Mouse (Mus musculus) olfactory bulb, adult 2 months (tissue): Measurements from ENCODE around the gene Rex1bd. TPM values are rescaled to one million over a fixed set of nuclear protein-coding genes. Genes with fewer than 3 reads are reported as not detected.

Source experiments
- H3K27ac ChIP-seq: fragments of 200-500 bp; 2 replicates; pipeline ENCODE4 v1.5.1; 2012; ENCODE audit warnings: low read depth, low read length; ENCODE audit not compliant: insufficient read depth
- H3K4me1 ChIP-seq: fragments of 200-500 bp; 2 replicates; pipeline ENCODE4 v1.6.1; 2012; ENCODE audit warnings: low read length; ENCODE audit not compliant: control insufficient read depth, insufficient read depth
- H3K4me3 ChIP-seq: fragments of 200-500 bp; 2 replicates; pipeline ENCODE4 v1.5.1; 2012; ENCODE audit warnings: mild to moderate bottlenecking, low read depth, low read length, moderate library complexity; ENCODE audit not compliant: insufficient read depth
- CTCF ChIP-seq: fragments of 200-500 bp; IDR thresholded peaks from 2 replicates; pipeline ENCODE4 v1.5.1; 2012; ENCODE audit warnings: low read depth, mild to moderate bottlenecking, low read length, moderate library complexity; ENCODE audit not compliant: insufficient read depth
- POLR2A ChIP-seq: fragments of 200-500 bp; IDR thresholded peaks from 2 replicates; pipeline ENCODE4 v1.6.1; 2012; ENCODE audit warnings: mild to moderate bottlenecking, low read depth, low read length, moderate library complexity; ENCODE audit not compliant: insufficient read depth
- WGBS: fragments of 180-500 bp; shearing (Covaris S2); methylation state at CpG from one replicate; pipeline ENCODE4 v1.1.7; 2018; 5-methylcytosine and 5-hydroxymethylcytosine counted together
- polyA plus RNA-seq: library from polyadenylated mRNA; stranded (reverse); fragments of >200 nt; gene quantifications from 2 replicates; pipeline ENCODE4 v1.2.4, GENCODE M21; 2012; ENCODE audit warnings: low replicate concordance; ENCODE audit not compliant: missing spikeins, insufficient read depth, insufficient read length

The Rex1bd gene
- polyA plus RNA-seq, 1 experiment: not detected

DNA sequence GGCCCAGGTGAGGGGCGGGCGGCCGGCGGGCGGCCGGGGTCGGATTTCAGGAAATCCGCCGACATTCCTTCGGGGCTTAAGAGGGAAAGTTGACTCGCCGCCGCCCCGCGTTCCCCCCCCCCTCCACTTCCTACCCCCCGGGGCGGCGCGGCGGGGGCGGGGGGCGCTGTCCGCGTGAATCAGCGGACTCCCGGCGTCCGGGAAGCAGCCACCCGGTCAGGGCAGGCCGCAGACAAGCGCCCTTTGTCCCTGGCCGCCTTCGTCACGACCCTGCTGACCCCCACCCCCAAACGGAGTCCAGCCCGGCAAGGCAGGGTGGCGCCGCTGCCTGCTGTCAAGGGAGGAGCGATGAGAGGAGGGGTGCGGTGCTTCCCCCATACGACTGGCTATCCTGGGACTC lies 17.0 kb downstream of the Rex1bd start:
- 4% methylated on average over 41 of the region's 41 CpGs for WGBS
- Histone ChIP-seq H3K4me3 (0 out of 2 replicates have a peak overlapping the region, but pooled peaks have one; percentile 6), H3K4me1 (peaks cover 58% of the 10 kb centered on the region), H3K27ac (no peak overlapping the region)
- TF ChIP-seq CTCF (no peak), POLR2A (no peak)

- Histone ChIP-seq H3K4me1 (peaks cover 52% of the 10 kb centered on the region), H3K27ac (no peak overlapping the region), H3K4me3 (no peak overlapping the region)
- TF ChIP-seq CTCF (no peak), POLR2A (no peak)
- 15% methylated on average over 14 of the region's 14 CpGs for WGBS
These were observed 17.6 kb downstream of the Rex1bd start for GRCm38 (mm10) chr8:70488931-70489470.

- WGBS: 9% methylated on average over 55 of the region's 55 CpGs
- H3K27ac ChIP-seq: no peak overlapping the region
- H3K4me1 ChIP-seq: peaks cover 44% of the 10 kb centered on the region
- peak overlapping the region; percentile 89 for H3K4me3 ChIP-seq
- no peak for TF ChIP-seq CTCF
- TF ChIP-seq POLR2A: no peak
These were observed 18.4 kb downstream of the Rex1bd start for GRCm38 (mm10) chr8:70487993-70488796.

- WGBS: 7% methylated on average over 33 of the region's 33 CpGs
- H3K27ac ChIP-seq: peak within 1 kb of the TSS; percentile 54
- H3K4me1 ChIP-seq: peaks cover 33% of the 10 kb centered on the region
- TF ChIP-seq POLR2A (peak; percentile 31; the same call in 1 of the 2 replicates), CTCF (no peak)
- H3K4me3 ChIP-seq: peak within 1 kb of the TSS; percentile 89
These were observed 19.5 kb downstream of the Rex1bd start, which contains the start of gene Tmem59l for GRCm38 (mm10) chr8:70486941-70487520. TSS of gene Tmem59l (minus strand) at chr8:70487358.

DNA sequence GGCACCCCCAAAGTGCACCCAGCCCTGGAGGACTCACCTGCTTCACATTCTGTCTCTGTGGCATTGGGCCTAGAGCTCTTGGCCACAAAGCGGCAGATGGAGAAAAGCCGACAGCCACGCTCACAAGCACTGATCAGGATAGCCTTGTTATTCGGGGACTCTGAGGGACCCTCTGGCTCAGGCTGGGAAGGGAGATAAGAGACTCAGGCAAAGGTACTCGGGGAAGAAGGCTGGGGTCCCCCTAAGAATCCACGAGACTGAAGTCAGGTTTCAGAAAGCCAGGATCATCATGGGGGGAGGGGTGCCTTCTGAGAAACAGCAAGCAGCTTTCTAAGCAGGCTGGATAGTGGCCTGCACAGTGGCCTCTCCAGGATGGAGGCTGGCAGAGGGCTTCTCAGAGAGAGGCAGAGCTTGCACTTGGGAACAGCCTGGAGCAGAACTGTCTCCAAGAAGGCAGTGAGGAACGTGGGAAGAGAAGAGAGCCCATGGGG lies 20.3 kb downstream of the Rex1bd start:
- 51% methylated on average over 7 of the region's 7 CpGs for WGBS
- H3K4me1 ChIP-seq: peaks cover 35% of the 10 kb centered on the region
- H3K4me3 ChIP-seq: peak overlapping the region; percentile 89
- H3K27ac ChIP-seq: no peak overlapping the region
- TF ChIP-seq CTCF (no peak), POLR2A (no peak)

- WGBS: 67% methylated on average over 2 of the region's 2 CpGs
These were observed 23.6 kb downstream of the Rex1bd start for GRCm38 (mm10) chr8:70482943-70483342.

DNA sequence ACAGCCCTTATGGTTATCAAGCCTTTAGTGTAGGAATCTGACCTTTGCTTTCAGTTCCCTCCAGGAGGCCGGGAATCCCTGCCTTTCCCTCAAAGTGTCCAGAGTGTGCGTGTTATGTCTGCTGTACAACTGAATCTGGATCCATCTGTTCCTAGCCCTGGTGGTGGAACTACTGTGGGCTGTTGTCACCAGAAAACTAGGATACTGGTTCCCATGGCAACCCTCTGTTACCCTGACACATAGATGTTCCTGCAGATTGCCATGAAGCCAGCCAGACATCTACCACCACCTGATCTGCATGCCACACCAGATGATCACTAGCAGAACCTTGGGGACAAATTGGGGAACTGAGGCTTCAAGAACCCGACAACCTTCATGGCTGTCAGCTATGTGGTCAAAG lies 24.6 kb downstream of the Rex1bd start:
- Histone ChIP-seq H3K4me3 (no peak overlapping the region), H3K27ac (no peak overlapping the region), H3K4me1 (peaks cover 23% of the 10 kb centered on the region)
- 62% methylated on average over 3 of the region's 3 CpGs for WGBS
- TF ChIP-seq CTCF: no peak
- no peak for TF ChIP-seq POLR2A

More at GRCm38 (mm10) chr8:70482943-70483342, 23.6 kb downstream of the Rex1bd start:
- Histone ChIP-seq H3K4me1 (peaks cover 17% of the 10 kb centered on the region), H3K27ac (no peak overlapping the region), H3K4me3 (no peak overlapping the region)
- TF ChIP-seq POLR2A: no peak
- no peak for TF ChIP-seq CTCF

DNA sequence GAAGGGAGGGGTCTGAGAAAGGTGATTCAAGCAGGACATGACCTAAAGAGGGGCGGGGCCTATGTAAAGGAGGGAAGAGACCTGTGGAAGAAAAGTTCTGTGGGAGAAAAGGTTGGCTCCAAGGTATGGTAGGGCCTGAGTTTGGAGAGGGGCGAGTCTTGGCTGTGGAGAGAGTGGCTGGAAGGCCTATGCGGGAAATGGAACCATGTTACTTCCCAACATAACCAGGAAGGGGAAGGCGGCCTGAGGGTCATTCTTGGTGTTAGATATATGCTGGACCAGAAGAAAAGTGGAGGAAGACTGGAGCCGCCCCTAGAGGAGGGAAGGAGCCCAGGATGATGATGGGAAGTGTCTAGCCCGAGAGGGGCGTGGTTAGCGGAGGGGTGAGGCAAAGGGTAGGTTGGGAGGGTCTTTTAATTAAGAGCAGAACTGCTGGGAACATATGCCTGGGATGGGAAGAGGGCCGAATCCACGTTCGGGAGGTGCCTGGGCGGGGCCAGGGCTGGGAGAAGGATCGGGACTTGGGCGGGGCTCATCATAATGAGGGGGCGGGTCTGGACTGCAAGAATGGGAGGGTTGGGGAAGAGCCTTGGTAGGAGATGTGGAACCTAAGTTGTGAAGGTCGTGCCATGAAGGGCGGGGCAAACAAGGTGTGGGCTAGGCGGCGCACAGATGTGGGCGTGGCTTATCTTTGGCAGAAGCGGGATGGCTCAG lies 29.1 kb downstream of the Rex1bd start:
- Histone ChIP-seq H3K4me1 (peaks cover 24% of the 10 kb centered on the region), H3K4me3 (peak overlapping the region; percentile 74), H3K27ac (no peak overlapping the region)
- 5% methylated on average over 21 of the region's 21 CpGs for WGBS
- TF ChIP-seq CTCF: no peak
- TF ChIP-seq POLR2A: no peak
